Mouse (Mus musculus) lung, postnatal 0 days (tissue): ENCODE measurements around the gene Ifit1.

Source experiments
- CTCF ChIP-seq: IDR thresholded peaks from 2 replicates; pipeline ENCODE4 v1.5.1; 2016; ENCODE audit warnings: antibody characterized with exemption, mild to moderate bottlenecking
- EP300 ChIP-seq: IDR thresholded peaks from 2 replicates; pipeline ENCODE4 v1.6.1; 2016; ENCODE audit warnings: antibody characterized with exemption, mild to moderate bottlenecking, control low read depth

- TF ChIP-seq CTCF (no peak), EP300 (no peak)
These were observed 10.3 kb downstream of the Ifit1 start for GRCm38 (mm10) chr19:34650997-34651396.
